Mouse (Mus musculus): ENCODE measurements around the gene Cd164l2.

The Cd164l2 gene

DNA sequence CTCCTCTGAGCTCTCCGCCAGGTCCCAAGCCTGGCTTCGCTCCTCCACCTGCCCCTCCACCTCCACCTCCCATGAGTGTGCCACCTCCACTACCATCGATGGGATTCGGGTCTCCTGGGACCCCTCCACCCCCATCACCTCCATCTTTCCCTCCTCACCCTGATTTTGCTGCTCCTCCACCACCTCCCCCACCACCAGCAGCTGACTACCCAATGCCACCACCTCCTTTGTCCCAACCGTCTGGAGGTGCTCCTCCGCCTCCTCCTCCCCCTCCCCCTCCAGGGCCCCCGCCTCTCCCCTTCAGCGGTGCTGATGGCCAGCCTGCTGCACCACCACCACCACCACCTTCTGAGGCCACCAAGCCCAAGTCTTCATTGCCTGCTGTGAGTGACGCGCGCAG, 17.4 kb upstream of the Cd164l2 start:
- no peak for ATAC-seq (ENCODE audit: low TSS enrichment)

DNA sequence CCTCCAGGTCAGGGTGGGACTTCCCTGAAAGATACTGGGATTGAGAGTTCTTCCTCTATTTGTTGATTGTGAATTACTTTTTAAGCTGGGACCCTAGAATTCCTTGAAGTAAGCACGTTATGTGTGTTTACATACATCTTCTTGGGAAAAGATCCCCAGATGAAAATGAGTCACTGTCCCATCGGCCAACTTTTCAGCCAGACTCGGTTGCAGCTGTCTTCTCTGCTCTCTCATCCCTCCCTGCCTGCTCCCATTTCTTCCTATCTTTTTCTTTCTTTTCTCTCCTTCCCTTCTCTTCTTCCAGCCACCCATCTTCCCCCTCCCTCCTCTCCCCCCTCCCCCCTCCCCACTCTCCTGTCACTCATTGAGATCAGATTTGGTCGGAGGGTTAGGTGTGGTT, 16.9 kb upstream of the Cd164l2 start:
- ATAC-seq (ENCODE audit: low TSS enrichment) = no peak

GRCm38 (mm10) chr4:133196136-133196535, 15.8 kb upstream of the Cd164l2 start:
- ATAC-seq (ENCODE audit: low TSS enrichment) = no peak

- ATAC-seq (ENCODE audit: low TSS enrichment) = no peak
Observed at GRCm38 (mm10) chr4:133196852-133197251, 15.1 kb upstream of the Cd164l2 start.

DNA sequence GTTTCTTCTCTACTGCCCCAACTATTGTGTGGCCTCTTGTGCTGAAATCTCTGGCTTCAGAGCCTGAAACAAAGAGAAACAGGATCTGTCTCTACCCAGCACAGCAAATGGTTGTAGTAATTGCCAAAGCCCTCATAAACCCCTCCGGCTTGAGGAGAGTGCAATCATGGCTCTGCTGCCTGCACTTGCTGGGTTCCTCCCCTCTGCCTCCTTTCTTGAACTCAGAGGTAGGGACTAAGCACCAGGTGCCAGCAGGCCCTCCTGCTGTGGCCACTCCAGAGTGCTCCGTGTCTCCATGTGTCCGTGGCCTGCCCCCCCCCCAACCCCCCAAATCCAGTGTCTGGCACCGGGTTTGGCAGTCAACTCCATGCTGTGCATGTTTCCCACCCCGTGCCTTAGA, 14.6 kb upstream of the Cd164l2 start:
- no peak for ATAC-seq (ENCODE audit: low TSS enrichment)

DNA sequence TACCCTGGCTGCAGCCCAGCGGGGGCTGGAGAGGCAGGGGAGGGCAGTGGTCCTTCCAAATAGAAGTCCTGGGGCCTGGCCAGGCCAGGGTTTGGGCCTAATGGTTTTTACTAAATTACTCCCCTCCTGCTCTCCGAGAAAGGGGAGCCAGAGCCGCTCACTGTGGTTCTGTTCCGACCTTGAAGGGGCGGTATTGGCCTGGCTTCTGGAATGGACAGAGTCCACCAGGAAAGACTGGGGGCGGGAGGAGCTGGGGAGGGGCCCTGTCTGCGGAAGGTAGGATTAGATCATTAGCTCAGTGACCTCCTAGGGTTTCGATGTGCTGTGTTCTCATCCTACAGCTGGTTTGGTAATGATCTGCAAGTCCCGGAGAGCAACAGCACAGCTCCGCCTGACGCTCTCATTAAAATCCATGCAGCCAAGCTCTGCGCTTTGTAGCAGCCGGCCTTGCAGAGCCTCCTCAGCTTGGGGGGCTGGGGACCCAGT, 14.1 kb upstream of the Cd164l2 start:
- ATAC-seq (ENCODE audit: low TSS enrichment) = no peak

GRCm38 (mm10) chr4:133198337-133199180, 13.4 kb upstream of the Cd164l2 start:
- no peak for ATAC-seq (ENCODE audit: low TSS enrichment)

DNA sequence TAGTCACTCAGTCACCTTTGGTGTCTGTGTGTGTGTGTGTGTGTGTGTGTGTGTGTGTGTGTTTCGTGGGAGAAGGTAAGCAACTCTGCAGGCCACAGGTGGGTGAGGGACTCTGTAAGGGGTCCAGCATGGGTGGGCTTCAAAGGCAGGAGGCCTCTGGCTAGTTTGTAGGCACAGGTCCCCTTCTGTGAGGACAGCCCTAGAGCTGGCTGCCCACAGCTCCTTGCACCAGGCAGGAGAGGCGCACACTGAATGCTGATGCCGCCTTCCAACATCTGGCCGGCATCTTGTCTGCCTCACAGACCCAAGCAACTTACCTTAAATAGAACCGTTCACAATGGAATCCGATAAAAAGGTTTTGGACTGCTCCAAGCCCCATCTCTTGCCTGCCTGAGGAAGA, 12.2 kb upstream of the Cd164l2 start:
- ATAC-seq (ENCODE audit: low TSS enrichment) = no peak

- peak; percentile 53 for ATAC-seq (ENCODE audit: low TSS enrichment)
Observed at GRCm38 (mm10) chr4:133200343-133200742, 11.6 kb upstream of the Cd164l2 start.

DNA sequence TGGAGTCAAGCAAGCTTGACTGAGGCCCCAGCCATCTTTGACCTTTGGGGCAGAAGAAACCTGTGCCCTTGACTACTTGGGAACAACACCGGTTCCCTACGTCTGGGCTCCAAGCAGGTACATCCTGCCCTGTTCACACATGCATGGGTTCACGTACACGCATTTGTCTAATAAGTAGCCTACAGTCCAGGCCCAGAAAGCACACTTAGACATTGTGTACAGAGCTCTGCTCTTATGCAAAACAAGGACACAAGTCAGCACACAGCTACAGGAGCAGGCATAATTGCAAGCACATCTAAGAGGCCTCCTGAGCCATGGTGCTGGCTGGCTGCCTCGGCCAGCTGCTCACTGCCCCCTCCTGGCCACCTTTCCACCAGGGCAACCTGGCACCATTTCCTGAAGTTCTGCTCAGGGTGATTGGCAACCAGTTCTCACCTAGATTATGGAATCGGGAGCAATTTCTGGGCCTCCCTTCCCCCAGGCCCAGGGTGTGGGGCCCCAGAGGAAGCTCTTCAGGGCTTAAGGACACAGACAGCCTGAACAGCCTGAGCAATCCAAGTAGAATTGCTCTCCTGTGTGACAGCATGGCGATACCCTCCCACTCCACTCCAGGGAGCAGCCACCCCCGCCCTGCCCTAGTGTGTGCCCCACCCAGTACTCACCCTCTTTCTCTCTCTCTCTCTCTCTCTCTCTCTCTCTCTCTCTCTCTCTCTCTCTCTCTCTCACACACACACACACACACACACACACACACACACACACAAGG, 10.7 kb upstream of the Cd164l2 start:
- ATAC-seq (ENCODE audit: low TSS enrichment) = peak; percentile 20; the same call in 1 of the 2 replicates

DNA sequence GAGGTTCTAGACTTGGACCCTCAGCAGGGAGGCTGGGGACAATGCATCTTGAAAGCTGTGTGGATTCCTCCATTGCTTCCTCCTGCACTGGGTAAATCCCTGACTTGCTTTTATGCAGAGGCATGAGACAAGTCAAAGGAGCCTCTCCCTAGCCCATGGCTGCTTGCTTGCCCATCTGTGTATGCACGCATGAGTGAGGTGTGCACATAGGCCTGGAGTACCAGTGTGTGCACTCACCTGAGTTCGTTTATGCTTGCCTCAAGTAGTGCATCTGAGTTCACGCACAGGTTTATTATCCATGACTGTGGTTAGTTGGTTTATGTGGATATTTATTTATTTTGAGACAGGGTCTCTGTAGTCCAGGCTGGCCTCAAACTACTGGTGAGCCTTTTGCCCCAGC, 9.7 kb upstream of the Cd164l2 start:
- ATAC-seq (ENCODE audit: low TSS enrichment) = no peak

DNA sequence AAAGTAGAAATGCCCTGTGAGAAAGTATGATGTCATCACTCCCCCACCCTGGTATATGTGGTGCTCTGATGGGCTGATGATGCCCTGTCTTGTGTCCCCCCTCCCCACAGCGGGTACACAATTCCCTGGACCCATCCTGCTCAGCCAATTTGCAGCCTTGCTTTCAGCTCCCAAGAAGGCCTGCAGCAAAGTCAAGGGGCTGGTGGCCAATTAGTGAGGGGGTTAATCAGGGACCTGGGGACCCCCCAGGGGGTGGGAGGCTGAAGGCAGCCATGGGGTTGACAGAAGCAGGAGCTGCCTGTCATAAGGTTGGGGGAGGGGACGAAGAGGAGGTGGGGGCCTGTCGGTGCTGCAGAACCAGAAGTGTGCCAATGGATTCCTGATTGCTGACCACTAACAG, 8.3 kb upstream of the Cd164l2 start:
- no peak for ATAC-seq (ENCODE audit: low TSS enrichment)

- ATAC-seq (ENCODE audit: low TSS enrichment) = no peak
Observed at GRCm38 (mm10) chr4:133204379-133204778, 7.6 kb upstream of the Cd164l2 start.

DNA sequence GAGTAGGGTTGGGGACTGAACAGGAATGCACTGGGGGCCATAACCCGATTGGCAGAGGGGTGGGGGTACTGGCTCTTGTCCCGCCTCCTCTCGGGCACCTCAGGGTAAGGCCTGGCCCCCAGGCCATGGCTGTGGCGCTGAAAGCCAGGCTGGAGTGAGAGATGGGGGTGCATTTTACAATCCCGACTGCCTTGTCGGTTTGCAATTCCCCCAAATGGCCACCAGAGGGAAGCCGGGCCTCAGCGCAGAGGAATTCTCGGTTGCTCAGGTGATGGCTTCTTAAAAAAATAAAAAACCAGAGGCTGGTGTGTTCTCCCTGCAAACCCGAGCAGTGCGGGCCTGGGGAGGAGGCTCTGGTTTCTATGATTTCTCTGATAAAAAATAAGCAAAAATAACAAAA, 2.6 kb upstream of the Cd164l2 start:
- peak; percentile 45; the same call in 1 of the 2 replicates for ATAC-seq (ENCODE audit: low TSS enrichment)

DNA sequence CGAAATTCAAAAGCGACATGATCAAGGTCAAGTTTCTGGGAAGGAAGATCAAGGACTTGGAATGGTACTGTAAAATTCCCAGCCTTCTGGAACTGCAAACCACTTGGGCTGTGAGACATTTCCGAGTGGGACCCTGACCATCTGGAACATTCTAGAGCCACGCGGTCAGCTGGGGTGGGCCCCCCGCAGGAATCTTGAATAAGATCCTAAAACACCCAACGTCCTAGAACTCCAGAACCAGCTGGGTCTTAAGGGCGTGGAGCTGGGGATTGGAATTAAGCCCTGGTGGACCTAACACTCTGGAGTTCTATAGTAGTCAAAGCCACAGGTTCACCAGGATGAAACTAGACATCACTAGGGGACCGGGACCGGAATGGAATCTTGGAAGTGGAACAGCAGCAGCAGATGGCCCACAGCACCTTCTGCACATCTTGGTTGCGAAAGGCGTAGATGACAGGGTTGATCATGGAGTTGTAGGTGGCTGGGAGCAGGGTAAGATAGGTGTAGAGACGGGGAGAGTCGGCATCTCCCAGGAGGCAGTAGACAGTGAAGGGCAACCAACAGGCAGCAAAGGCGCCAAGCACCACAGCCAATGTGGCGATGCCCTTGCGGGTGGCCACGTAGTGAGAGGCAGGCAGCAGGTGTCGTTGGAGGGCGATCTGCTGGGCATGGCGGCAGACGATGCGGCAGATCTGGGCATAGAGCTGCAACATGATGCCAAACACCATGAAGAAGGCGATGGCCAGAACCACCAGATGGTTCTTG, 1.7 kb upstream of the Cd164l2 start:
- no peak for ATAC-seq (ENCODE audit: low TSS enrichment)

GRCm38 (mm10) chr4:133210788-133211390, 1.0 kb upstream of the Cd164l2 start:
- no peak for ATAC-seq (ENCODE audit: low TSS enrichment)

DNA sequence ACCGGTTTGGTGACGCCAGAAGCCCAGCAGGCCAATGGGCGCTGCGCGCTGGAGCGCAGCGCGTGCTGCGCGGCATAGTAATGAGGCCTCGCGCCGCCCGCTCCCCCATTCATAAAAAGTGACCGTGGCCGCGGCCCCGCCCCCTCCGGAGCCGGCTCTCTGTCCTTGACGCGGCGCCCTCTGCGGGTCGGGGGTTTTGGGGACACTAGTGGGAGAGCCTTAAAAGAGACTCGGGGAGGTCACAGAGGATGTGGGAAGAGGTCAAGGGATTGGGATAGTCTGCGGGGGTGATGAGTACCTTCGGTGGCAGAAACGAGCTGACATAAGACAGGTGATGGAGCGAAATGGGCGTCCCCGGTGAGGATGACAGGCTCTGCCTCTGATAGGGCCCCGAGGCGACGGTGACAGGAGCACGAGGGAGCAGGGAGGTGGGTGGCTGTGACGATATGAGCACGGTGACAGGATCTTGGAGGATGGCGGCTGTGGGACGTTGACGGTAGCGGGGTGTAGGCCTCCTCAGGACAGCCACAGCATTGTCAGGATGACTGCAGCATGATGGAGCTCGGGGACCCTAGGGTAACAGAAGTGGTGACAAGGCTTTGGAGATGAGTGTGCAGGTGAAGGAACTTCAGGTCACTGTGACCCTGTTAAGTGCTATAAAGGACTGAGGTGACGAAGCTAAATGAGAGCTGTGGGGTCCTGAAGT, 784 bp downstream of the Cd164l2 start:
- ATAC-seq (ENCODE audit: low TSS enrichment) = peak; percentile 71

DNA sequence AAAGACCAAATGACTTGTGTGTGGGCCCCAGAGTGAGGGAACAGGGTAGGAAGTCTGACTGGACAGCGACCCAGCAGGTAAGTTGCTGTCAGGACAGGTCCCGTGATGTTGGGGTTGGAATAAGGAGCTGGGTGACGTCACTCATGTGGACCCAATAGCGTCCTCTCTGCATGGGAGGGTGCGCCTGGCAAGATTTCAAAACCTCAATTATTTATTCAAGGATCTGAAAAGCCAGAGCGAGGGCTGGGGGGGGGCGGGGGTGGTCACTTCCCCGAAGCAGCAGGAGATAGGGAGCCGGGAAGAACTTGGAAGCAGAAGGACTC, 1.3 kb downstream of the Cd164l2 start:
- ATAC-seq (ENCODE audit: low TSS enrichment) = 0 out of 2 replicates have a peak, but pooled peaks have one; percentile 14

GRCm38 (mm10) chr4:133213661-133214060, 1.7 kb downstream of the Cd164l2 start:
- ATAC-seq (ENCODE audit: low TSS enrichment) = no peak

GRCm38 (mm10) chr4:133217641-133218040, 5.7 kb downstream of the Cd164l2 start:
- no peak for ATAC-seq (ENCODE audit: low TSS enrichment)

DNA sequence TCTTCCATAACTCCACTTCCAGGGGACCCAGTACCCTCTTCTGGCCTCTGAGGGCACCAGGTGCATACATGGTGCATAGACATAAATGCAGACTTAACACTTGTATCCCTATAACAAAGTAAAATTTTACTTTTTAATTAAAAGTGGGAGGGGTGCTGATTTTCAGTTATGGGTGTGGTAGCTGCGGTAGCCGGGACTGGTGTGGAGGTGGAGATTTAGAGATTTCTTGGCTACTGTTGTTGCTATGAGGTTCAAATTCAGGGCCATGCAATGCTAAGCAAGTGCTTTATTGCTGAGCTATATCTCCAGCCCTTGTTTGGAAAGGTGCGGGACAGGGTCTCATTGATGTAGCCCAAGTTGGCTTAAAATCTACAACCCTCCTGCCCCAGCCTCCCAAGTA, 6.8 kb downstream of the Cd164l2 start:
- ATAC-seq (ENCODE audit: low TSS enrichment) = no peak
